Mouse (Mus musculus) erythroid progenitor cell, adult 5-6 weeks (primary cell): ENCODE results near the gene Cnpy1. TPM values are rescaled to one million over a fixed set of nuclear protein-coding genes. Genes with fewer than 3 reads are reported as not detected.

ENCODE experiments used
- ATAC-seq: replicated peaks from 2 replicates; pipeline ENCODE4 v1.8.0; 2016; ENCODE audit warnings: moderate number of reproducible peaks, mild to moderate bottlenecking, moderate TSS enrichment, inconsistent platforms; ENCODE audit not compliant: poor library complexity, low FRiP score, severe bottlenecking
- total RNA-seq, 2 experiments: library from RNA; stranded (forward) in 1 of 2; stranded (reverse) in 1 of 2; fragments of 150-400 nt in 1 of 2; fragments of 186-747, 209-891 nt in 1 of 2; gene quantifications; 2 replicates each; pipeline versions ENCODE4 v1.2.3 to v1.2.4; 2015 to 2017; ENCODE audit warnings: low replicate concordance in 2 of 2

The Cnpy1 gene
- total RNA-seq, 2 experiments from 2014 or later: not detected

- no peak for ATAC-seq
Observed at GRCm38 (mm10) chr5:28243501-28244177, 2.0 kb downstream of the Cnpy1 start.

DNA sequence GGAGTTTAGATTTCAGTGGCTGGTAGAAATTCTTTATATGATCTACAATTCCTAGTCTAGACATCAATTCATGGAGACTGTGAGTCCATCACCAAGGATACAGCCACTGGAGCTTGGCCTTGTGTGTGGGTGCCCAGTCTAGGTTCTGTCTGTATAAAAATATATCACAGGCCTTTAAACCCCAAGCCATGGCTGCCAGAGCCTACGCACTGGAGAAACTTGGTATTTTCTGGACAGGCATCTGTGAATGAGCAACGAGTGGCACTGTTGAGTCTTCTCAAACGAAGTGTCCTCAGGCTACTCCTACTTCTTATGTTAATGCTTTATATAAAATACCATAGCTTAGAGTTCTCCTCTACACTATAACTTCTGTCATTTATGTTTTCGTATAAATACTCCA lies 4.2 kb downstream of the Cnpy1 start:
- ATAC-seq: no peak

DNA sequence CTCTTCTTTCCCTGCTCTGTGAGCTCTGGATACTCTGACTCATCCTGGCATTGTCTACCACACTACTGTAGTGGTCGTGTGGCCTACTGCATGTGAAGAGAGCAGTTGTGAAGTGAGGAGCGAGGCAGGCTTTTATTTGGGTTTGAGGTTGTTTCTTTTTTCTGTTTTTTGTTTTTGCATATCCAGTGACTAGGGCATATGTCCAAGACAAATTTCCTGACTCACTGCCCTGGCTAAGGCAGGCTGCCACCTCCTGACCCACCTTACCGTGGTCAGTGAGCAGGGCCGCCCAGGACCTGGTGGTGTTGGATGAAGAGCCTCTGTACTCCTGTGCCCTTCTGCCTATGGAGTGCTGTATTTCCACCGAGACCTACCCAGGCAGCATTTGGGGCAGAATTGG lies 5.8 kb downstream of the Cnpy1 start:
- no peak for ATAC-seq

DNA sequence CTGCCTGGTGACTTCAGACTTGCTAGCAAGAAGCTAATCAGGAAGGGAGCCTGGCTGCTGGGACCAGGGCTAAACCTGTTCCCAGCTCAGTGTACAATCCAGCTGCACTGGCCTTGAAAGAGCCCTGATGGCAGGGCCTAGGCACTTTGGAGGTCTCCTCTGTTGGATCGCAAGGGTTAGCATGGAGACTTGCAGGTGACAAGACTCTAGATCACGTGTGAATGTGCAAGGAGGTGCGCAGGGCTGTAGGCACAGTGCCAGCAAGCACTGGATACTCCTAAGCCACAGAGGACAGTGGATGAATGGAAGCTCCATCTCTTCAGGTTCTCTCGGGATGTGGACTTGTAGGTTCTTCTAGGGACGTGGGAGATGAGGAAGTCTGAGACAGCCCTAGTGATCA lies 6.7 kb downstream of the Cnpy1 start:
- no peak for ATAC-seq

DNA sequence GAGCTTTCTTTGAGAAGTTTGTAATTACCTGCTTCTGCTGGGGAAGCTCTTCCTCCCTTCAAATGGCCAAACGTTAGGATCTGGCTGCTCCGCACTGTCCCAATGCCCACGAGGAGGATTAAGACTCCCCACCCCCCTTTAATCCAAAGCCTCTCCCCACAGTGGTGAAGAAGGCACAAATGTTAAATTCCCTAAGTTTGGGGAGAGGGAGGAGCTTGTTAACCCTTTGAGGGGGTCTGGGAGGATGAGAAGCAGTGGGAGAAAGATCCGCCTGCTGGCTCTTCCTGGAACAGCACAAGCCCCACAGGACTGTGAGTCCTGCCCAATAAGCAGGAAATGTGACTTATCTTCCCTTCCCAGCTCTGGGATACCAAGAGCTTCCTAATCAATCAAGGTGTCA lies 7.5 kb downstream of the Cnpy1 start:
- no peak for ATAC-seq

- no peak for ATAC-seq
Observed at GRCm38 (mm10) chr5:28237715-28238114, 7.9 kb downstream of the Cnpy1 start.

DNA sequence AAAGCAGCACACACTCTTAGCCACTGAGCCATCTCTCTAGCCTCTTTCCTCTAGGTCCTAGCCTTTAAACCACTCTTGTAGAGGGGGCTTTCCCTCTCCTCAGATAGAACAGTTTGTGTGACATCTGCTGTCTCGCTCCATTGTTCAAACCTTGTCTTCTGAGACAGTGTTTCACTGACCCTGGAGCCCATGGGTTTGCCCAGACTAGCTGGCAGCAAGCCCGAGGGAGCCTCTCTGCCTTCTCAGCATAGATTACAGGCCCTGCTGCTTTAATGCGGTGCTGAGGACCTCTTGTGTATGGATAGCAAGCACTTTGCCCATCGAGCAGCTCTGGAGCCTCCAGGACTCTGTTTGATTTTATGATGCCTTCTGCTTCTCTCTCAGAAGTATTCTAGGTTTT lies 8.6 kb downstream of the Cnpy1 start:
- ATAC-seq: no peak

GRCm38 (mm10) chr5:28236098-28236497 lies 9.5 kb downstream of the Cnpy1 start:
- no peak for ATAC-seq

- ATAC-seq: no peak
Observed at GRCm38 (mm10) chr5:28232101-28232500, 13.5 kb downstream of the Cnpy1 start.

- no peak for ATAC-seq
Observed at GRCm38 (mm10) chr5:28219596-28219995, 26.0 kb downstream of the Cnpy1 start.

GRCm38 (mm10) chr5:28213441-28213840 lies 32.2 kb downstream of the Cnpy1 start:
- no peak for ATAC-seq

GRCm38 (mm10) chr5:28211651-28212310 lies 33.8 kb downstream of the Cnpy1 start:
- ATAC-seq: no peak

DNA sequence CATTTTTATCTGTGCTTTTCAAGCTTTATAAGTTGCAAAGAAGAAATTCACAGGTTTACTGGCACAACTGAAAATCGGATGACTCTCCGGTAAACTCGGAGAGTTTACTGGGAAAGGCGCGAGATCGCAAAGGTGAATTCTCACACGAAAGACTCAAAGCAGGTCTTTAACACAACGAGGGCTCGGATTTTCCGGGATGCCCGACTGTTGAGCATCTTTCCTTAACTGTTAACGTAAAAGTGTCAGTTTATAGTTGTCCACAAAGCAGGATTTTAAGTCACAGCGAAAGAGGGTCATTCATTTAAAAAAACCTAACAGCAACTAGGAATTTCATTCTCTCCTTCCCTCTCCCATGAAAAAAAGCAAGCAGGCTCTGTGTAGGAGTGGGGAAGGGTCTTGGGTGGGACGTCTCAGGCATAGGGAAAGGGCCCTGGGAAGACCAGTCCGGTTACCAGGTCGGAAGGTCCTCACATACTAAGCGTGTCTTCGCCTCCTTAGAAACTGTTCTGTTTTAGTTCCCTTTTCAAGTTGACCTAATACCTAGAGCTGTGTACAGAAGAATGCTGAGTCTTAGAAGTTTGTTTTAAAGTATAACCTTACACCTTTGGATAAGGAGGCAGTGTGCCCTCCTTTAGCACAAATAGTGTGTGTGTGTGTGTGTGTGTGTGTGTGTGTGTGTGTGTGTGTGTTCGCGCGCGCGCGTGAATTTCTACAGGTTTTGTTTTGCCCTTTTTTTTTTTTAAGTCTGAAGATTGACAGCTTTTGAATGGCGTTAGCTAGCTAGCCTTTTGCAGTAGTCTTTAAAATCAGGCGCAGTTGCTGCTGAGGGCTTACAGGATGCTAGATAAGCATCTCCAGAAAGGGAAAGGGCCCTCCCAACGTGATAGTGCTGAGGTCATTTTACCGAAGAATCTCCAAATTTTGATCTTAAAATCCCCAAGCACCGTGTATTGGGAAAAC lies 34.7 kb downstream of the Cnpy1 start:
- no peak for ATAC-seq

GRCm38 (mm10) chr5:28209549-28210431 lies 35.8 kb downstream of the Cnpy1 start:
- ATAC-seq: no peak

GRCm38 (mm10) chr5:28208726-28209520 lies 36.7 kb downstream of the Cnpy1 start:
- ATAC-seq: no peak

DNA sequence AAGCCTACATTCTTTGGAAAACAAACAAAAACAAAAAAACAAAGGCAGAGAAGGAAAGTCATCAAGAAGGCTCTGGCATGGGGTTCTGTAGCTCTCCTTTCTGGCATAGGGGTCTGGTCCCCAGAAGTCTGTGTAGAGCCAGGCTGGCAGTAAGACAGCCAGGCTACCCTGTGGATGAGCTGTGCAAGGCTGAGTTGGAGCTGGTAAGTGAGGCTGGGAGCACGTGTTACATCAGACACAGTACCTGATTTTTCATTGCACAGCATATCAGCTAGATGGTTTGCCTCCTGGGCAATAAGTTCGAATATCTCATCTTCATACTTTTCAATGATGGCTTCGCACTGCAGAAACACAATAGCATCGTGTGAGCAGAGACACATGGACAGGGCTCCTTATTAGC lies 38.6 kb downstream of the Cnpy1 start:
- ATAC-seq: no peak

GRCm38 (mm10) chr5:28206448-28206847 lies 39.2 kb downstream of the Cnpy1 start:
- ATAC-seq: no peak

DNA sequence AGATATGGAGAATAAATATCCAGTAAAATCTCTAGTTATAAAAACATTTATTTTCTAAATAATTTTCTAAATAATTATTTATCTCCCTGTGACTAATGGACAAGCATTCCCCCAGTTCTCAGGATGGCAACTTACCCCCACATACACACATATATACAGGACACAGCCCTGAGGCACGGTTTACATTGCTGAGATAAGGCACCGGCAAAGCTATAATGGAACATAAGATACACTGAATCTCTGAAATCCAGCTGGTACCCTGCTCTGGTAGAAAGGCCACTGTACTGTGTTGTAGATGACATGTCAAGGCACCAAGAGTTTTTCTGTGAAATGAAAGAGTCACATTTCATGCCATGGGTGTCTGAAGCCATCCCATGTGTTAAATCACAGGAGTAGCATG lies 40.9 kb downstream of the Cnpy1 start:
- no peak for ATAC-seq

- ATAC-seq: no peak
Observed at GRCm38 (mm10) chr5:28203086-28203485, 42.5 kb downstream of the Cnpy1 start.
